8 mouse cellular contexts compared by ENCODE assay signal in genomic region chr3:89320581-89321182, GRCm38 (mm10). TPM values are rescaled to one million over a fixed set of nuclear protein-coding genes. Genes with fewer than 3 reads are reported as not detected.
DNase-seq lines count a peak whose midpoint lies in the region; ATAC-seq and TF ChIP-seq lines count a peak whose summit lies in the region.

No protein-coding gene starts in this region.

- ATAC-seq in granulocyte monocyte progenitor cell, adult 5-6 weeks (replicated peaks; ENCODE audit: poor library complexity, severe bottlenecking): 0 out of 2 replicates have a peak, but pooled peaks have one; percentile 12
- ATAC-seq in megakaryocyte progenitor cell, adult 5-6 weeks (replicated peaks; ENCODE audit: poor library complexity): no peak

- peak; percentile 58 to 68 for DNase-seq in layer of hippocampus, postnatal 10 days (ENCODE audit: low spot score in 2 of 2)
- no peak for DNase-seq in layer of hippocampus, adult 11-12 months (ENCODE audit: low spot score)
- peak; percentile 60 to 69 for DNase-seq in left cerebral cortex, postnatal 36 days (ENCODE audit: low spot score in 2 of 2)
- DNase-seq in neural tube, embryonic 10.5 days (ENCODE audit: extremely low spot score, low spot score): peak; percentile 85
- no peak for DNase-seq in spleen, adult 12 weeks (ENCODE audit: low spot score)

- intact Hi-C loops in left cerebral cortex, postnatal 36 days (cut with DNase I): loop anchor here (2.0 kb wide), 1 partner anchor 18 kb away; the partner anchor contains the start of gene Efna4

- TF ChIP-seq POLR2A in bone marrow macrophage, adult 2 months (IDR thresholded peaks at IDR 0.05; ENCODE audit: borderline replicate concordance, low read depth, low read length): no peak

- peaks cover 3% of the 10 kb centered on the region; the same call in 1 of the 2 replicates for H3K4me1 ChIP-seq in bone marrow macrophage, adult 2 months (ENCODE audit: control insufficient read depth, insufficient read depth, low read length)

- 0 out of 2 replicates have a peak overlapping the region, but pooled peaks have one; percentile 1 for H3K4me3 ChIP-seq in bone marrow macrophage, adult 2 months (ENCODE audit: insufficient read depth, low read length)

- no peak for TF ChIP-seq CTCF in bone marrow macrophage, adult 2 months (IDR thresholded peaks at IDR 0.05; ENCODE audit: low read depth, low read length)

- H3K27ac ChIP-seq in bone marrow macrophage, adult 2 months (ENCODE audit: insufficient read depth, low read depth, low read length): no peak overlapping the region

RNA-seq across cellular contexts. Expression of gene Efna3, which starts 2.1 kb away (rescaled TPM):
- 10 to 100 TPM; 59.9 to 63.1 TPM for total RNA-seq in layer of hippocampus, postnatal 10 days (2021)
- polyA plus RNA-seq in bone marrow macrophage, adult 2 months (2012; ENCODE audit: insufficient read depth, insufficient read length, missing spikeins): not detected in 2 replicates
- not detected in 2 replicates for total RNA-seq in granulocyte monocyte progenitor cell, adult 5-6 weeks (2014; fragmentation: Nextera tagmentation)
- not detected in 2 replicates for total RNA-seq in granulocyte monocyte progenitor cell, adult 5-6 weeks (2017)
- 10 to 100 TPM; 50.4 to 59.5 TPM for total RNA-seq in left cerebral cortex, postnatal 36 days (2021)
- total RNA-seq in megakaryocyte progenitor cell, adult 5-6 weeks (2015): not detected in 2 replicates
- not detected in 2 replicates for total RNA-seq in megakaryocyte progenitor cell, adult 5-6 weeks (2017)

RNA-seq across cellular contexts. Expression of gene Efna4, which starts 17.1 kb away (rescaled TPM):
- 1 to 10 TPM; 2.7 to 3.4 TPM for total RNA-seq in layer of hippocampus, postnatal 10 days (2021)
- not detected in 2 replicates for polyA plus RNA-seq in bone marrow macrophage, adult 2 months (2012; ENCODE audit: insufficient read depth, insufficient read length, missing spikeins)
- total RNA-seq in granulocyte monocyte progenitor cell, adult 5-6 weeks (2014; fragmentation: Nextera tagmentation): 0.66 and 2.1 TPM in 2 replicates
- not detected in 2 replicates for total RNA-seq in granulocyte monocyte progenitor cell, adult 5-6 weeks (2017)
- total RNA-seq in left cerebral cortex, postnatal 36 days (2021): 1 to 10 TPM in 1 of 2 experiments, not detected in 1; 1.2 TPM
- 0.17 and 0.64 TPM in 2 replicates for total RNA-seq in megakaryocyte progenitor cell, adult 5-6 weeks (2015)
- total RNA-seq in megakaryocyte progenitor cell, adult 5-6 weeks (2017): 0.27 TPM in 1 of 2 replicates, not detected in the other

RNA-seq across cellular contexts. Expression of gene Adam15, which starts 29.1 kb away (rescaled TPM):
- 100 to 1,000 TPM; 102 to 105 TPM for total RNA-seq in layer of hippocampus, postnatal 10 days (2021)
- polyA plus RNA-seq in bone marrow macrophage, adult 2 months (2012; ENCODE audit: insufficient read depth, insufficient read length, missing spikeins): 315 and 328 TPM in 2 replicates
- 42.7 and 80.7 TPM in 2 replicates for total RNA-seq in granulocyte monocyte progenitor cell, adult 5-6 weeks (2014; fragmentation: Nextera tagmentation)
- 34.8 and 44.8 TPM in 2 replicates for total RNA-seq in granulocyte monocyte progenitor cell, adult 5-6 weeks (2017)
- total RNA-seq in left cerebral cortex, postnatal 36 days (2021): 100 to 1,000 TPM in 1 of 2 experiments, 10 to 100 TPM in 1; 96.1 to 120 TPM
- 35.8 and 53.0 TPM in 2 replicates for total RNA-seq in megakaryocyte progenitor cell, adult 5-6 weeks (2015)
- 38.7 and 49.8 TPM in 2 replicates for total RNA-seq in megakaryocyte progenitor cell, adult 5-6 weeks (2017)

RNA-seq across cellular contexts. Expression of gene Efna1, which starts 39.7 kb away (rescaled TPM):
- 1 to 10 TPM; 6.4 to 7.2 TPM for total RNA-seq in layer of hippocampus, postnatal 10 days (2021)
- polyA plus RNA-seq in bone marrow macrophage, adult 2 months (2012; ENCODE audit: insufficient read depth, insufficient read length, missing spikeins): 0.96 TPM in 1 of 2 replicates, not detected in the other
- not detected in 2 replicates for total RNA-seq in granulocyte monocyte progenitor cell, adult 5-6 weeks (2014; fragmentation: Nextera tagmentation)
- total RNA-seq in granulocyte monocyte progenitor cell, adult 5-6 weeks (2017): not detected in 2 replicates
- total RNA-seq in left cerebral cortex, postnatal 36 days (2021): 1 to 10 TPM; 4.2 to 7.4 TPM
- total RNA-seq in megakaryocyte progenitor cell, adult 5-6 weeks (2015): 0.62 TPM in 1 of 2 replicates, not detected in the other
- total RNA-seq in megakaryocyte progenitor cell, adult 5-6 weeks (2017): 0.17 TPM in 1 of 2 replicates, not detected in the other

RNA-seq across cellular contexts. Expression of gene Dcst2, which starts 41.1 kb away (rescaled TPM):
- total RNA-seq in layer of hippocampus, postnatal 10 days (2021): under 1 TPM; 0.51 to 0.71 TPM
- not detected in 2 replicates for polyA plus RNA-seq in bone marrow macrophage, adult 2 months (2012; ENCODE audit: insufficient read depth, insufficient read length, missing spikeins)
- total RNA-seq in granulocyte monocyte progenitor cell, adult 5-6 weeks (2014; fragmentation: Nextera tagmentation): not detected in 2 replicates
- not detected in 2 replicates for total RNA-seq in granulocyte monocyte progenitor cell, adult 5-6 weeks (2017)
- under 1 TPM; 0.23 to 0.39 TPM for total RNA-seq in left cerebral cortex, postnatal 36 days (2021)
- total RNA-seq in megakaryocyte progenitor cell, adult 5-6 weeks (2015): not detected in 2 replicates
- total RNA-seq in megakaryocyte progenitor cell, adult 5-6 weeks (2017): not detected in 2 replicates

Comparison
In these comparisons a context has a peak if more than half of its experiments do, and no peak if none do; other contexts are left out.
1. DNase-seq: peak in layer of hippocampus, postnatal 10 days (2 of 2), left cerebral cortex, postnatal 36 days (2 of 2) and neural tube, embryonic 10.5 days (single experiment); none in layer of hippocampus, adult 11-12 months (single experiment) and spleen, adult 12 weeks (single experiment).
2. RNA of gene Efna3, which starts 2.1 kb away (total RNA-seq): 59.9 to 63.1 TPM in layer of hippocampus, postnatal 10 days and 50.4 to 59.5 TPM in left cerebral cortex, postnatal 36 days; not detected in granulocyte monocyte progenitor cell, adult 5-6 weeks and not detected in megakaryocyte progenitor cell, adult 5-6 weeks; every median in the first group is over 10 times any median in the second.